Mouse (Mus musculus): ENCODE results near the gene Nod1. TPM values are rescaled to one million over a fixed set of nuclear protein-coding genes. Genes with fewer than 3 reads are reported as not detected.

The Nod1 gene
- polyA plus RNA-seq, 1 experiment from 2014 or later: 4.7 TPM

- Histone ChIP-seq H3K36me3 (peaks cover 6% of the 10 kb centered on the region; the same call in 1 of the 2 replicates), H3K4me3 (no peak overlapping the region), H3K27ac (no peak overlapping the region), H3K27me3 (no peaks in the 10 kb centered on the region), H3K4me2 (replicated peaks) (no peak overlapping the region), H3K4me1 (no peaks in the 10 kb centered on the region), H3K9me3 (no peaks in the 10 kb centered on the region), H3K9ac (no peak overlapping the region)
- no peak for ATAC-seq (ENCODE audit: insufficient number of reproducible peaks, insufficient read depth, low FRiP score, low TSS enrichment)
- WGBS: 38% methylated on average over 5 of the region's 5 CpGs
Measured at GRCm38 (mm10) chr6:54876782-54877181, 95.6 kb downstream of the Nod1 start.

Other genes with a start within 250 kb of the Nod1 start
- gene Znrf2, start 155.7 kb downstream of the Nod1 start, polyA plus RNA-seq (2016; fragmentation: Nextera tagmentation; extraction: Ambion mirVana): 3.0 and 3.4 TPM in 2 replicates
- gene Ggct, start 20.3 kb upstream of the Nod1 start, polyA plus RNA-seq (2016; fragmentation: Nextera tagmentation; extraction: Ambion mirVana): 9.8 and 12.5 TPM in 2 replicates
- gene Gars, start 65.4 kb upstream of the Nod1 start, polyA plus RNA-seq (2016; fragmentation: Nextera tagmentation; extraction: Ambion mirVana): 150 and 151 TPM in 2 replicates
- gene Crhr2, start 160.4 kb upstream of the Nod1 start, polyA plus RNA-seq (2016; fragmentation: Nextera tagmentation; extraction: Ambion mirVana): 0.23 TPM in 1 of 2 replicates, not detected in the other
- gene Inmt, start 202.4 kb upstream of the Nod1 start, polyA plus RNA-seq (2016; fragmentation: Nextera tagmentation; extraction: Ambion mirVana): 2.4 and 2.6 TPM in 2 replicates
- 18.8 and 20.6 TPM in 2 replicates for gene Mindy4, start 230.8 kb upstream of the Nod1 start, polyA plus RNA-seq (2016; fragmentation: Nextera tagmentation; extraction: Ambion mirVana)

Measured in embryonic facial prominence, embryonic 12.5 days (tissue).